Mouse (Mus musculus) forebrain, embryonic 11.5 days (tissue): ENCODE data around the gene Ly6g5b. TPM values are rescaled to one million over a fixed set of nuclear protein-coding genes. Genes with fewer than 3 reads are reported as not detected.

Experiments
- ATAC-seq: fragments of 200-750 bp; cut with Nextera tagmentation; replicated peaks from 2 replicates; pipeline ENCODE4 v1.8.0; 2017; ENCODE audit warnings: moderate TSS enrichment; ENCODE audit not compliant: low FRiP score
- DNase-seq: peaks from one replicate; pipeline ENCODE4 v3.0.0-alpha.2; 2017; ENCODE audit warnings: low spot score
- H3K27ac ChIP-seq: fragments of 300-500 bp; sonication (generic); 2 replicates; pipeline ENCODE4 v1.5.1; 2014; ENCODE audit warnings: low read depth, low read length
- H3K27me3 ChIP-seq: fragments of 300-500 bp; sonication (generic); 2 replicates; pipeline ENCODE4 v1.6.1; 2014; ENCODE audit warnings: mild to moderate bottlenecking, low read length, mixed read lengths; ENCODE audit not compliant: control insufficient read depth, insufficient read depth
- H3K36me3 ChIP-seq: fragments of 300-500 bp; sonication (generic); 2 replicates; pipeline ENCODE4 v1.6.1; 2014; ENCODE audit warnings: mild to moderate bottlenecking, low read length, moderate library complexity, mixed read lengths; ENCODE audit not compliant: control insufficient read depth, insufficient read depth
- H3K4me1 ChIP-seq: fragments of 300-500 bp; sonication (generic); replicated peaks from 2 replicates; pipeline ENCODE4 v1.6.1; 2014; ENCODE audit warnings: low read length, mixed read lengths; ENCODE audit not compliant: control insufficient read depth, insufficient read depth
- H3K4me2 ChIP-seq: fragments of 300-500 bp; sonication (generic); 2 replicates; pipeline ENCODE4 v1.6.1; 2014; ENCODE audit warnings: low read depth, mild to moderate bottlenecking, low read length, moderate library complexity, mixed read lengths; ENCODE audit not compliant: severe bottlenecking
- H3K4me3 ChIP-seq: fragments of 300-500 bp; sonication (generic); 2 replicates; pipeline ENCODE4 v1.5.1; 2014; ENCODE audit warnings: low read depth, low read length
- H3K9ac ChIP-seq: fragments of 300-500 bp; sonication (generic); 2 replicates; pipeline ENCODE4 v1.6.1; 2014; ENCODE audit warnings: low read length
- H3K9me3 ChIP-seq: fragments of 300-500 bp; sonication (generic); 2 replicates; pipeline ENCODE4 v1.6.1; 2016; ENCODE audit warnings: low read length, mixed read lengths; ENCODE audit not compliant: control insufficient read depth
- WGBS: fragments of 180-500 bp; shearing (Covaris S2); extraction: QIAGEN DNeasy Blood & Tissue Kit; methylation state at CpG from one replicate; pipeline ENCODE4 v1.1.7; 2014; 5-methylcytosine and 5-hydroxymethylcytosine counted together
- polyA plus RNA-seq: library from polyadenylated mRNA; unstranded; fragments of >200 nt; fragmentation: Nextera tagmentation; extraction: Ambion mirVana; gene quantifications from 2 replicates; pipeline ENCODE4 v1.2.1, GENCODE M21; 2014

Gene Ly6g5b
- polyA plus RNA-seq, 1 experiment from 2014 or later = 1.4 TPM

GRCm38 (mm10) chr17:35147922-35148639, 32.9 kb upstream of the Ly6g5b start:
- no peak overlapping the region for H3K9ac ChIP-seq
- H3K27me3 ChIP-seq = no peaks in the 10 kb centered on the region
- no peaks in the 10 kb centered on the region for H3K9me3 ChIP-seq
- DNase-seq = no peak
- H3K4me3 ChIP-seq = no peak overlapping the region
- peaks cover 58% of the 10 kb centered on the region for H3K36me3 ChIP-seq
- no peak for ATAC-seq
- H3K4me2 ChIP-seq = no peak overlapping the region
- 0 out of 2 replicates have a peak overlapping the region, but pooled peaks have one; percentile 6 for H3K27ac ChIP-seq
- no peaks in the 10 kb centered on the region for H3K4me1 ChIP-seq
- WGBS = 70% methylated on average over 5 of the region's 5 CpGs

- no peaks in the 10 kb centered on the region for H3K9me3 ChIP-seq
- no peak overlapping the region for H3K4me2 ChIP-seq
- DNase-seq (no peak), ATAC-seq (no peak)
- H3K9ac ChIP-seq = no peak overlapping the region
- no peaks in the 10 kb centered on the region for H3K4me1 ChIP-seq
- 65% methylated on average over 3 of the region's 3 CpGs for WGBS
- H3K27me3 ChIP-seq = no peaks in the 10 kb centered on the region
- H3K36me3 ChIP-seq = peaks cover 58% of the 10 kb centered on the region
- H3K27ac ChIP-seq = no peak overlapping the region
- no peak overlapping the region for H3K4me3 ChIP-seq
Measured at GRCm38 (mm10) chr17:35147348-35147747, 32.1 kb upstream of the Ly6g5b start.

- Histone ChIP-seq H3K4me3 (no peak overlapping the region), H3K4me2 (no peak overlapping the region), H3K9ac (no peak overlapping the region), H3K27me3 (no peaks in the 10 kb centered on the region), H3K36me3 (peaks cover 59% of the 10 kb centered on the region), H3K4me1 (no peaks in the 10 kb centered on the region), H3K27ac (no peak overlapping the region), H3K9me3 (no peaks in the 10 kb centered on the region)
- no peak for DNase-seq
- ATAC-seq = no peak
- WGBS = 89% methylated on average over 5 of the region's 5 CpGs
Measured at GRCm38 (mm10) chr17:35146139-35146538, 30.9 kb upstream of the Ly6g5b start.

GRCm38 (mm10) chr17:35141971-35142370, 26.7 kb upstream of the Ly6g5b start:
- DNase-seq (no peak), ATAC-seq (no peak)
- Histone ChIP-seq H3K27ac (no peak overlapping the region), H3K36me3 (peaks cover 55% of the 10 kb centered on the region), H3K27me3 (no peaks in the 10 kb centered on the region), H3K4me2 (no peak overlapping the region), H3K4me1 (no peaks in the 10 kb centered on the region; the same call in 1 of the 2 replicates), H3K4me3 (no peak overlapping the region), H3K9ac (no peak overlapping the region), H3K9me3 (no peaks in the 10 kb centered on the region)
- WGBS = 89% methylated on average over 6 of the region's 6 CpGs

GRCm38 (mm10) chr17:35140490-35140996, 25.3 kb upstream of the Ly6g5b start:
- Histone ChIP-seq H3K4me2 (no peak overlapping the region), H3K4me1 (peaks cover 3% of the 10 kb centered on the region), H3K27me3 (no peaks in the 10 kb centered on the region), H3K27ac (no peak overlapping the region), H3K9ac (no peak overlapping the region), H3K36me3 (peaks cover 50% of the 10 kb centered on the region), H3K9me3 (no peaks in the 10 kb centered on the region), H3K4me3 (no peak overlapping the region)
- ATAC-seq (no peak), DNase-seq (peak; percentile 55)
- 84% methylated on average over 16 of the region's 16 CpGs for WGBS

GRCm38 (mm10) chr17:35139269-35139668, 24.0 kb upstream of the Ly6g5b start:
- Histone ChIP-seq H3K4me3 (no peak overlapping the region), H3K36me3 (peaks cover 37% of the 10 kb centered on the region), H3K27me3 (no peaks in the 10 kb centered on the region), H3K9me3 (no peaks in the 10 kb centered on the region), H3K4me1 (peaks cover 3% of the 10 kb centered on the region), H3K27ac (no peak overlapping the region), H3K9ac (no peak overlapping the region), H3K4me2 (no peak overlapping the region)
- 98% methylated on average over 3 of the region's 3 CpGs for WGBS
- DNase-seq (no peak), ATAC-seq (no peak)

GRCm38 (mm10) chr17:35135591-35136320, 20.5 kb upstream of the Ly6g5b start:
- peak overlapping the region; percentile 82 for H3K4me3 ChIP-seq
- ATAC-seq = peak; percentile 66
- no peak for DNase-seq
- H3K36me3 ChIP-seq = peaks cover 11% of the 10 kb centered on the region; the same call in 1 of the 2 replicates
- H3K27me3 ChIP-seq = no peaks in the 10 kb centered on the region
- no peaks in the 10 kb centered on the region for H3K9me3 ChIP-seq
- WGBS = 1% methylated on average over 42 of the region's 43 CpGs
- peak overlapping the region; percentile 92 for H3K27ac ChIP-seq
- H3K9ac ChIP-seq = peak overlapping the region; percentile 77
- H3K4me1 ChIP-seq = peaks cover 3% of the 10 kb centered on the region
- peak overlapping the region; percentile 71 for H3K4me2 ChIP-seq

GRCm38 (mm10) chr17:35134801-35135590, 19.8 kb upstream of the Ly6g5b start, which contains the start of gene Bag6:
TSS of gene Bag6 (plus strand) at chr17:35135178.
- Histone ChIP-seq H3K4me1 (peaks cover 3% of the 10 kb centered on the region), H3K4me2 (peak within 1 kb of the TSS; percentile 71), H3K9me3 (no peaks in the 10 kb centered on the region), H3K4me3 (peak within 1 kb of the TSS; percentile 82), H3K9ac (peak within 1 kb of the TSS; percentile 77), H3K36me3 (peaks cover 11% of the 10 kb centered on the region; the same call in 1 of the 2 replicates), H3K27ac (peak within 1 kb of the TSS; percentile 92), H3K27me3 (no peaks in the 10 kb centered on the region)
- DNase-seq = peak; percentile 97
- WGBS = under 1% methylated on average over 66 of the region's 66 CpGs
- ATAC-seq = peak; percentile 93
